Mouse (Mus musculus): ENCODE measurements around the gene Gstcd. TPM values are rescaled to one million over a fixed set of nuclear protein-coding genes. Genes with fewer than 3 reads are reported as not detected.

The Gstcd gene
- 2.0 and 3.6 TPM in 2 replicates for polyA plus RNA-seq (2015; fragmentation: Nextera tagmentation; extraction: Ambion mirVana)

GRCm38 (mm10) chr3:133091664-133092273 is at the start of gene Gstcd, which contains the start of gene Ints12:
TSS of gene Gstcd (minus strand) at chr3:133092033.
TSS of gene Ints12 (plus strand) at chr3:133091840.

GRCm38 (mm10) chr3:132949791-132950528 is 141.9 kb downstream of the Gstcd start, which contains the start of gene Npnt:
TSS of gene Npnt (minus strand) at chr3:132950291.

Other genes starting within 250 kb of the Gstcd start
- gene Npnt, start 141.7 kb downstream of the Gstcd start, polyA plus RNA-seq (2015; fragmentation: Nextera tagmentation; extraction: Ambion mirVana) = 16.8 and 22.4 TPM in 2 replicates
- 16.3 and 18.5 TPM in 2 replicates for gene Ints12, start 193 bp downstream of the Gstcd start, polyA plus RNA-seq (2015; fragmentation: Nextera tagmentation; extraction: Ambion mirVana)
- gene Arhgef38, start 142.9 kb upstream of the Gstcd start, polyA plus RNA-seq (2015; fragmentation: Nextera tagmentation; extraction: Ambion mirVana) = 0.11 and 0.18 TPM in 2 replicates
- 72.3 and 89.2 TPM in 2 replicates for gene Ppa2, start 218.1 kb upstream of the Gstcd start, polyA plus RNA-seq (2015; fragmentation: Nextera tagmentation; extraction: Ambion mirVana)